In genomic region chr9:96718888-96719287, GRCm38 (mm10) we compare ENCODE assay signal across 8 mouse cellular contexts. TPM values are rescaled to one million over a fixed set of nuclear protein-coding genes. Genes with fewer than 3 reads are reported as not detected.
A peak's percentile ranks its signal among the peaks of the same experiment; 100 is the strongest.
DNase-seq lines count a peak whose midpoint lies in the region; ATAC-seq and TF ChIP-seq lines count a peak whose summit lies in the region.

No protein-coding gene starts in this region.

- no peaks in the 10 kb centered on the region for H3K36me3 ChIP-seq in heart, embryonic 11.5 days (ENCODE audit: control insufficient read depth, insufficient read depth, low read length)
- no peaks in the 10 kb centered on the region for H3K36me3 ChIP-seq in ES-E14 (ENCODE audit: control insufficient read depth, insufficient read depth, low read length, poor library complexity, severe bottlenecking)
- H3K36me3 ChIP-seq in heart, postnatal 0 days (replicated peaks; ENCODE audit: control insufficient read depth, insufficient read depth, low read length): peaks cover 10% of the 10 kb centered on the region; the same call in 1 of the 2 replicates
- no peaks in the 10 kb centered on the region for H3K36me3 ChIP-seq in midbrain, embryonic 10.5 days

- in situ Hi-C loops in ES-E14 (cut with MboI; ENCODE audit: low sequenced_read_pairs in 2 of 2, unreplicated experiment in 2 of 2): no loop called here

- peak overlapping the region; percentile 97 for H3K27ac ChIP-seq in heart, embryonic 11.5 days (ENCODE audit: low read depth, low read length)
- H3K27ac ChIP-seq in ES-E14 (ENCODE audit: insufficient read depth, low read depth, low read length, poor library complexity, severe bottlenecking): no peak overlapping the region; the same call in 1 of the 2 replicates
- H3K27ac ChIP-seq in heart, postnatal 0 days (ENCODE audit: low read depth): peak overlapping the region; percentile 99
- H3K27ac ChIP-seq in midbrain, embryonic 10.5 days (replicated peaks): peak overlapping the region; percentile 97

- no peaks in the 10 kb centered on the region for H3K27me3 ChIP-seq in heart, embryonic 11.5 days (ENCODE audit: control insufficient read depth, insufficient read depth, low read length)
- no peaks in the 10 kb centered on the region for H3K27me3 ChIP-seq in heart, postnatal 0 days (ENCODE audit: control insufficient read depth, insufficient read depth, low read length)
- H3K27me3 ChIP-seq in midbrain, embryonic 10.5 days (ENCODE audit: low read depth, poor library complexity, severe bottlenecking): peaks cover 30% of the 10 kb centered on the region

- peak overlapping the region; percentile 77 for H3K4me3 ChIP-seq in heart, embryonic 11.5 days (ENCODE audit: low read depth, low read length)
- peak overlapping the region; percentile 82 for H3K4me3 ChIP-seq in ES-E14 (ENCODE audit: insufficient read depth in 1 of 2, low read depth in 1 of 2, low read length in 2 of 2, poor library complexity in 1 of 2, severe bottlenecking in 1 of 2)
- peak overlapping the region; percentile 94 for H3K4me3 ChIP-seq in heart, postnatal 0 days (ENCODE audit: low read depth, low read length)
- peak overlapping the region; percentile 88 for H3K4me3 ChIP-seq in midbrain, embryonic 10.5 days

- WGBS in heart, embryonic 11.5 days (ENCODE audit: insufficient replicate concordance): 52% methylated on average over 10 of the region's 10 CpGs
- 48% methylated on average over 10 of the region's 10 CpGs for WGBS in heart, postnatal 0 days
- WGBS in midbrain, embryonic 10.5 days: 68% methylated on average over 10 of the region's 10 CpGs

- H3K9me3 ChIP-seq in heart, embryonic 11.5 days (replicated peaks; ENCODE audit: control insufficient read depth, low read length): no peaks in the 10 kb centered on the region
- no peaks in the 10 kb centered on the region for H3K9me3 ChIP-seq in ES-E14 (ENCODE audit: control insufficient read depth, insufficient read depth, low read depth, low read length)
- H3K9me3 ChIP-seq in heart, postnatal 0 days (replicated peaks; ENCODE audit: control insufficient read depth, low read length): no peaks in the 10 kb centered on the region
- no peaks in the 10 kb centered on the region for H3K9me3 ChIP-seq in midbrain, embryonic 10.5 days (replicated peaks)

- H3K9ac ChIP-seq in heart, embryonic 11.5 days (ENCODE audit: low read depth, low read length): peak overlapping the region; percentile 94
- peak overlapping the region; percentile 79; the same call in 1 of the 2 replicates for H3K9ac ChIP-seq in ES-E14 (ENCODE audit: insufficient read depth, low read depth, low read length, poor library complexity, severe bottlenecking)
- peak overlapping the region; percentile 99 for H3K9ac ChIP-seq in heart, postnatal 0 days (replicated peaks; ENCODE audit: low read depth, low read length)

- H3K4me1 ChIP-seq in heart, embryonic 11.5 days (ENCODE audit: control insufficient read depth, insufficient read depth, low read length): peaks cover 24% of the 10 kb centered on the region
- peaks cover 13 to 17% of the 10 kb centered on the region in 2 experiments for H3K4me1 ChIP-seq in ES-E14 (ENCODE audit: control insufficient read depth in 2 of 2, insufficient read depth in 2 of 2, low read length in 2 of 2, poor library complexity in 1 of 2)
- peaks cover 14% of the 10 kb centered on the region for H3K4me1 ChIP-seq in heart, postnatal 0 days (ENCODE audit: control insufficient read depth, insufficient read depth)
- H3K4me1 ChIP-seq in midbrain, embryonic 10.5 days: peaks cover 26% of the 10 kb centered on the region

- TF ChIP-seq EP300 in heart, postnatal 0 days (IDR thresholded peaks at IDR 0.05; ENCODE audit: low read depth): no peak

- H3K4me2 ChIP-seq in heart, embryonic 11.5 days: peak overlapping the region; percentile 69
- peak overlapping the region; percentile 71 for H3K4me2 ChIP-seq in heart, postnatal 0 days (ENCODE audit: low read depth, low read length)

- no peak for DNase-seq in heart, postnatal 4 days
- no peak for DNase-seq in ES-E14 (ENCODE audit: low read depth, low spot score)
- no peak for DNase-seq in heart, postnatal 0 days (ENCODE audit: low spot score)
- DNase-seq in midbrain, embryonic 10.5 days (ENCODE audit: low spot score): no peak
- no peak for DNase-seq in adrenal gland, adult (ENCODE audit: inconsistent age in 2 of 2, low spot score in 1 of 2)
- DNase-seq in ovary, postnatal 10 days (ENCODE audit: low spot score): no peak
- DNase-seq in lung, postnatal 25 days (ENCODE audit: low spot score): no peak

- TF ChIP-seq CTCF in heart, postnatal 0 days (IDR thresholded peaks at IDR 0.05; ENCODE audit: low read depth): no peak

- ATAC-seq in heart, embryonic 11.5 days (replicated peaks; ENCODE audit: insufficient number of reproducible peaks, low FRiP score, low TSS enrichment): no peak
- ATAC-seq in heart, postnatal 0 days (ENCODE audit: insufficient read depth, low read depth): no peak

TF ChIP-seq in ES-E14, 5 proteins besides CTCF, POLR2A, EP300 and RAD21:
- TF ChIP-seq ZNF384 (IDR thresholded peaks at IDR 0.05; ENCODE audit: low read depth, low read length) (no peak), HCFC1 (IDR thresholded peaks at IDR 0.05; ENCODE audit: borderline replicate concordance, insufficient read depth, low read length) (no peak), ZC3H11A (IDR thresholded peaks at IDR 0.05; ENCODE audit: borderline replicate concordance, low read depth, low read length) (no peak), CHD2 (IDR thresholded peaks at IDR 0.05; ENCODE audit: low read depth, low read length) (no peak), MAFK (IDR thresholded peaks at IDR 0.05; ENCODE audit: insufficient read depth, low read depth, low read length) (no peak)
TF ChIP-seq in ES-E14: peak in this region for 0.

RNA-seq across cellular contexts. Expression of gene Zbtb38, which starts 33.7 kb away (rescaled TPM):
- 22.7 and 24.7 TPM in 2 replicates for polyA plus RNA-seq in heart, embryonic 11.5 days (2014; fragmentation: Nextera tagmentation; extraction: Ambion mirVana)
- total RNA-seq in heart, postnatal 4 days (2021): 10 to 100 TPM; 34.6 to 35.2 TPM
- total RNA-seq in ES-E14 (2012; rRNA removed): 16.0 and 26.2 TPM in 2 replicates
- total RNA-seq in heart, postnatal 0 days (2014; rRNA removed; ENCODE audit: low replicate concordance): 31.8 and 44.5 TPM in 2 replicates
- 27.5 and 28.7 TPM in 2 replicates for polyA plus RNA-seq in heart, postnatal 0 days (2015; fragmentation: Nextera tagmentation; extraction: Ambion mirVana)
- polyA plus RNA-seq in midbrain, embryonic 10.5 days (2016; fragmentation: Nextera tagmentation; extraction: Ambion mirVana): 8.1 and 10.6 TPM in 2 replicates
